Comparison of ENCODE assay signal across 9 mouse cellular contexts in genomic region chr2:25256443-25257109, GRCm38 (mm10). TPM values are rescaled to one million over a fixed set of nuclear protein-coding genes. Genes with fewer than 3 reads are reported as not detected.
A peak's percentile ranks its signal among the peaks of the same experiment; 100 is the strongest.
DNase-seq lines count a peak whose midpoint lies in the region; ATAC-seq and TF ChIP-seq lines count a peak whose summit lies in the region.
"Not testable (repeated sequence)": the region's sequence is repeated elsewhere in the genome, so short reads cannot be mapped to it uniquely, and the experiment has no call there.
"Had no signal": no experiment of that assay in that cellular context is flagged by ENCODE, and none has a peak within 500 bp of the region (broad histone marks: within the 10 kb centered on the region; RNA-seq: fewer than 3 reads in every experiment).

No protein-coding gene starts in this region.

- H3K27ac ChIP-seq in forebrain, embryonic 12.5 days; hindbrain, embryonic 10.5 days; lung, embryonic 14.5 days (ENCODE audit: low read depth): not testable (repeated sequence)

- peak overlapping the region; percentile 88 for H3K9ac ChIP-seq in forebrain, embryonic 12.5 days
- H3K9ac ChIP-seq in lung, embryonic 14.5 days = peak overlapping the region; percentile 87

- peaks cover 46% of the 10 kb centered on the region for H3K4me1 ChIP-seq in E14TG2a.4 (replicated peaks; ENCODE audit: low read depth, low read length)
- H3K4me1 ChIP-seq in forebrain, embryonic 12.5 days = peaks cover 23% of the 10 kb centered on the region
- peaks cover 20% of the 10 kb centered on the region for H3K4me1 ChIP-seq in hindbrain, embryonic 10.5 days (replicated peaks)
- not testable (repeated sequence) for H3K4me1 ChIP-seq in lung, embryonic 14.5 days (ENCODE audit: insufficient read depth)

- peaks cover 27% of the 10 kb centered on the region for H3K36me3 ChIP-seq in E14TG2a.4 (ENCODE audit: insufficient read depth, low read length)
- not testable (repeated sequence) for H3K36me3 ChIP-seq in forebrain, embryonic 12.5 days (replicated peaks); lung, embryonic 14.5 days (ENCODE audit: insufficient read depth)
- H3K36me3 ChIP-seq in hindbrain, embryonic 10.5 days = peaks cover 21% of the 10 kb centered on the region

- DNase-seq in cerebellum, adult 18-20 months = peak; percentile 56 to 64
- peak; percentile 18 for DNase-seq in hindbrain, embryonic 10.5 days (ENCODE audit: low spot score)
- DNase-seq in kidney, postnatal 25 days = peak; percentile 61 to 78
- peak; percentile 68 for DNase-seq in lung, embryonic 14.5 days
- DNase-seq in naive thymus-derived CD4-positive, alpha-beta T cell, adult 2 months (ENCODE audit: low read depth) = peak; percentile 78
- peak; percentile 71 for DNase-seq in thymus, postnatal 0 days (ENCODE audit: low spot score)

- not testable (repeated sequence) for H3K9me3 ChIP-seq in E14TG2a.4 (ENCODE audit: low read length); forebrain, embryonic 12.5 days; hindbrain, embryonic 10.5 days; lung, embryonic 14.5 days (ENCODE audit: low read depth, low read length)

- not testable (repeated sequence) for H3K27me3 ChIP-seq in E14TG2a.4 (ENCODE audit: insufficient read depth, low read length); forebrain, embryonic 12.5 days; hindbrain, embryonic 10.5 days (ENCODE audit: insufficient read depth, poor library complexity, severe bottlenecking); lung, embryonic 14.5 days (ENCODE audit: insufficient read depth, low read length)

- ATAC-seq in forebrain, embryonic 12.5 days (ENCODE audit: low FRiP score); lung, embryonic 14.5 days (ENCODE audit: insufficient read depth): not testable (repeated sequence)

- not testable (repeated sequence) for TF ChIP-seq CTCF in E14TG2a.4 (conservative IDR thresholded peaks at IDR 0.05; ENCODE audit: low read length)
- peak; percentile 47 for TF ChIP-seq CTCF in lung, embryonic 14.5 days (IDR thresholded peaks at IDR 0.05; ENCODE audit: low read depth)

- WGBS in forebrain, embryonic 12.5 days = 66% methylated on average over 11 of the region's 12 CpGs
- 61% methylated on average over 12 of the region's 12 CpGs for WGBS in hindbrain, embryonic 10.5 days
- 55% methylated on average over 12 of the region's 12 CpGs for WGBS in lung, embryonic 14.5 days

- peak overlapping the region; percentile 100 for H3K4me3 ChIP-seq in E14TG2a.4 (replicated peaks; ENCODE audit: low read length)
- peak overlapping the region; percentile 75 for H3K4me3 ChIP-seq in forebrain, embryonic 12.5 days (replicated peaks)
- H3K4me3 ChIP-seq in hindbrain, embryonic 10.5 days = peak overlapping the region; percentile 91
- peak overlapping the region; percentile 99 for H3K4me3 ChIP-seq in lung, embryonic 14.5 days (ENCODE audit: low read depth, low read length)

- H3K4me2 ChIP-seq in forebrain, embryonic 12.5 days = peak overlapping the region; percentile 97
- H3K4me2 ChIP-seq in lung, embryonic 14.5 days = peak overlapping the region; percentile 97

RNA-seq across cellular contexts. Expression of gene Tmem203, which starts 1.3 kb away (rescaled TPM):
- 17.6 and 18.1 TPM in 2 replicates for polyA plus RNA-seq in forebrain, embryonic 12.5 days (2016; fragmentation: Nextera tagmentation; extraction: Ambion mirVana)
- 18.7 and 20.3 TPM in 2 replicates for polyA plus RNA-seq in hindbrain, embryonic 10.5 days (2016; fragmentation: Nextera tagmentation; extraction: Ambion mirVana)
- 14.5 and 16.4 TPM in 2 replicates for polyA plus RNA-seq in lung, embryonic 14.5 days (2014; fragmentation: Nextera tagmentation; extraction: Ambion mirVana)
- polyA plus RNA-seq in thymus, postnatal 0 days (2015; fragmentation: Nextera tagmentation; extraction: Ambion mirVana) = 43.1 and 47.4 TPM in 2 replicates

RNA-seq across cellular contexts. Expression of gene Tprn, which starts 5.8 kb away (rescaled TPM):
- 9.3 and 10.0 TPM in 2 replicates for polyA plus RNA-seq in forebrain, embryonic 12.5 days (2016; fragmentation: Nextera tagmentation; extraction: Ambion mirVana)
- polyA plus RNA-seq in hindbrain, embryonic 10.5 days (2016; fragmentation: Nextera tagmentation; extraction: Ambion mirVana) = 8.1 and 9.5 TPM in 2 replicates
- 4.7 and 5.0 TPM in 2 replicates for polyA plus RNA-seq in lung, embryonic 14.5 days (2014; fragmentation: Nextera tagmentation; extraction: Ambion mirVana)
- polyA plus RNA-seq in thymus, postnatal 0 days (2015; fragmentation: Nextera tagmentation; extraction: Ambion mirVana) = 10.2 and 12.6 TPM in 2 replicates

RNA-seq across cellular contexts. Expression of gene AL732309.1, which starts 9.9 kb away (rescaled TPM):
- polyA plus RNA-seq in forebrain, embryonic 12.5 days (2016; fragmentation: Nextera tagmentation; extraction: Ambion mirVana) = 4.2 and 6.0 TPM in 2 replicates
- 5.7 and 6.2 TPM in 2 replicates for polyA plus RNA-seq in hindbrain, embryonic 10.5 days (2016; fragmentation: Nextera tagmentation; extraction: Ambion mirVana)
- polyA plus RNA-seq in lung, embryonic 14.5 days (2014; fragmentation: Nextera tagmentation; extraction: Ambion mirVana) = 3.5 and 3.6 TPM in 2 replicates
- 3.4 and 4.9 TPM in 2 replicates for polyA plus RNA-seq in thymus, postnatal 0 days (2015; fragmentation: Nextera tagmentation; extraction: Ambion mirVana)

RNA-seq across cellular contexts. Expression of gene Cysrt1, which starts 14.3 kb away (rescaled TPM):
- not detected in 2 replicates for polyA plus RNA-seq in forebrain, embryonic 12.5 days (2016; fragmentation: Nextera tagmentation; extraction: Ambion mirVana)
- polyA plus RNA-seq in hindbrain, embryonic 10.5 days (2016; fragmentation: Nextera tagmentation; extraction: Ambion mirVana) = not detected in 2 replicates
- not detected in 2 replicates for polyA plus RNA-seq in lung, embryonic 14.5 days (2014; fragmentation: Nextera tagmentation; extraction: Ambion mirVana)
- 0.19 and 0.33 TPM in 2 replicates for polyA plus RNA-seq in thymus, postnatal 0 days (2015; fragmentation: Nextera tagmentation; extraction: Ambion mirVana)
- polyA plus RNA-seq: activated CD4-positive, CD25-positive, alpha-beta regulatory T cell, adult 4 months had no signal

RNA-seq across cellular contexts. Expression of gene Rnf208, which starts 14.5 kb away (rescaled TPM):
- 30.2 and 37.9 TPM in 2 replicates for polyA plus RNA-seq in forebrain, embryonic 12.5 days (2016; fragmentation: Nextera tagmentation; extraction: Ambion mirVana)
- polyA plus RNA-seq in hindbrain, embryonic 10.5 days (2016; fragmentation: Nextera tagmentation; extraction: Ambion mirVana) = 25.5 and 43.5 TPM in 2 replicates
- 7.7 and 9.9 TPM in 2 replicates for polyA plus RNA-seq in lung, embryonic 14.5 days (2014; fragmentation: Nextera tagmentation; extraction: Ambion mirVana)
- 0.80 and 1.2 TPM in 2 replicates for polyA plus RNA-seq in thymus, postnatal 0 days (2015; fragmentation: Nextera tagmentation; extraction: Ambion mirVana)

Comparison
In these comparisons a context has a peak if more than half of its experiments do, and no peak if none do; other contexts are left out.
1. DNase-seq: peak in every context shown above with its lines; median percentile 78 in naive thymus-derived CD4-positive, alpha-beta T cell, adult 2 months; 71 in thymus, postnatal 0 days; 70 in kidney, postnatal 25 days; 68 in lung, embryonic 14.5 days; 60 in cerebellum, adult 18-20 months; 18 in hindbrain, embryonic 10.5 days.